Mouse (Mus musculus): Measurements from ENCODE around the gene Pigc.

DNA sequence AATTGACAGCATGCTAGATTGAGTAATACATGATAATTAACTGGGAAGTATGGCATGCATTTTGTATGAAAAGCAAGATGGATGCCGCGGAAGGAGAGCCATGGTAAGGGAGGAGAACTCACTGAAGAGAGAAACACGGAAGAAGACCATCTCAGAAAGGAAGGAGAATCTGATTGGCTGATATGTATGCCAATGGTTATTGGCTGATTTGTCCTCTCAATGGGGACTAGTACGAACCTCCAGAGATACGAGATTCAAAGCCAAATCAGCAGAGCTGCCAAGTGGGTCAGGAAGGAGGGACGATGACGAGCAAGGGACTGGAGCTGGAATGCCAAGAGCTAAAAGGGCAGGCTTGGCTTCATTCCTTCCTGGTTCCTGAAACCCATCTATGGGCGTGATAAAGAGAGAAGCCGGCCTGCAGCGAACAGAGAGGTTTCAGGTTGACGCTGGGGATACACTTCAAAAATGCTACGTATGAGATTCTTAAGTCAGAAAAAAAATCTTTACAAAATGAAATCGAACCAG lies 43.6 kb upstream of the Pigc start:
- no peak for TF ChIP-seq CTCF (IDR thresholded peaks at IDR 0.05; ENCODE audit: low read depth)
- TF ChIP-seq EP300 (IDR thresholded peaks at IDR 0.05; ENCODE audit: low read depth) = no peak
